Mouse (Mus musculus) left cerebral cortex, postnatal 10 days (tissue): ENCODE data around the gene Stim2. TPM values are rescaled to one million over a fixed set of nuclear protein-coding genes. Genes with fewer than 3 reads are reported as not detected.
A peak's percentile ranks its signal among the peaks of the same experiment; 100 is the strongest.

Experiments used
- DNase-seq, 2 experiments: peaks; one replicate each; pipeline ENCODE4 v3.0.0; 2021 to 2022; ENCODE audit warnings: low spot score in 2 of 2, mixed read lengths in 1 of 2; ENCODE audit errors: extremely low spot score in 1 of 2
- intact Hi-C: fragments of 180-260 bp; cut with DNase I; formaldehyde crosslinking; loops from one replicate; pipeline ENCODE4 v1.15.1; 2025
- total RNA-seq, 2 experiments: library from RNA; stranded (reverse); gene quantifications; 2 replicates each; pipeline ENCODE4 v1.2.3; 2021

Gene Stim2
- total RNA-seq, 2 experiments from 2014 or later = 43.9 to 52.0 TPM

DNA sequence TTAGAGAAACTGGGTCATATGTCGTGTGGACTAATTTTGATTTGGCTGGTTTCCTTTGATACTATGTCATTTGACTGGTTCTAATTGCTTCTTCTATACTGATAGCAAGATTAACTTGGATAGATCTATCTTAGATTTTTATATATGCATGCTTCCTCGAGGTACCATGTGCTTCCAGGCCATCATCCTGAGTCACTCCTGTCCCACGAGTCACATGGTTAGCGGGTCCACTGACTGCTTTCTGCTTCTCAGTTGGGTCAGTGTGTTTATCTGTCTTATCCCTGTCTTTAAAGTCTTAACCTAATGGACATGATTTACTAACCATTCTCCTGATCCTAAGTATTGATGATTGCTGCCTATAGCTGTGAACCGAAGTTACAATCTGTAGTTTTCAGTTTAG, 34.9 kb downstream of the Stim2 start:
- DNase-seq = no peak
- intact Hi-C loops = no loop called here

DNA sequence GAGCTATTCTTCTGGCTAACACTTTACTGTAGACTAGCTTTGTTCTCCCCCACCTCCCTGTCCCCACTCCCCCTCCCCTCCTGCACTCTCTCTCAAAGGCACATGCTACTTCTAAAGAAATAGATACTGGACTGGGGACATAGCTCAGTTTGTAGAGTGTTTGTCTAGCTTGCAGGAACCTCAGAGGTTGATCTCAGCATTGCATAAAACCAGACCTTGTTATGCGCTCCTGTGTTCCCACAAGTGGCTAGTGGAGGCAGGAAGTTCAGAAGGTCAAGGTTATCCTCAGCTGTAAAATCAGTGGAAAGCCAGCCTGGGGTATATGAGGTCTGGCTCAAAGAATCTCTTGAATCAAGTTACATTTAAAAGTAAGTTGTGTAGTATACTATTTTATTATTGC, 36.4 kb downstream of the Stim2 start:
- intact Hi-C loops = no loop called here
- no peak for DNase-seq

- intact Hi-C loops = no loop called here
- DNase-seq = no peak
Measured at GRCm38 (mm10) chr5:54038615-54039014, 40.3 kb downstream of the Stim2 start.

DNA sequence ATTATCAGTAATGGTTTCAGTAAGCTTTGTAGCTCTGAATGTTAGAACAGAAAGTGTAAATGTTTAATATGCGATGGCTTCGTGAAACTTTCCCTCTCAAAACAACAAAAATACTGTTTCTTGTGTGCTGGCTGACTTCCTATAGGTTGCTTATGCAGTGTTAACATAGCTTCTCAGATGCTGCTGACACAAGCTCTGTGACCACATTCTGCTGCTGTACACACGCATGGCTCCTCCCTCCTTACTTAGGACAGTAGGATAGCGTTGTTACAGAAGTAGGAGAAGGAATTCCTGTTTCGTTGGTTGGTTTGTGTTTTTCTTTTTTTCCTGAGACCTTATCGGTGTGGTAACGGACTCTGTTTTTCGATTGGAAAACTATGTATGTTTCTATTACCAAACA, 42.2 kb downstream of the Stim2 start:
- DNase-seq = no peak
- intact Hi-C loops = no loop called here

DNA sequence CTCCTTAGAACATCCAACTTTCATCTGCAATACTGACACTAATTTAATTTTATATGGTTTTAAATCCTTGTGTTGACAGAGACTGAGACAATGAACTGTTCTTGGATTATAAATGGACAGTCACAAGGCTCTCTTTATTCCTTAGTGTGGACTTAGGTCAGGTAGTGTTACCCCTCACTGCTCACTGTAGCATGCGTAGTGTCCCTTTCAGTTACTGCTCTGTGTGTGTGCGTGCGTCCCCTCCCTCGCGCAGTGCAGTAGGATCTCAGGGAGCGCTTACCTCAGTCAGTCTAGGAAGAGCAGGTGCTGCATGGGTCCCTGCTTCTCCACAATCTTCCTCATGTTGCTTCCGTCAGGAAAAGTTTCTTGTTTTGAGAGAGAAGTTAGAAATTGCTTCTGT, 43.7 kb downstream of the Stim2 start:
- intact Hi-C loops = no loop called here

DNA sequence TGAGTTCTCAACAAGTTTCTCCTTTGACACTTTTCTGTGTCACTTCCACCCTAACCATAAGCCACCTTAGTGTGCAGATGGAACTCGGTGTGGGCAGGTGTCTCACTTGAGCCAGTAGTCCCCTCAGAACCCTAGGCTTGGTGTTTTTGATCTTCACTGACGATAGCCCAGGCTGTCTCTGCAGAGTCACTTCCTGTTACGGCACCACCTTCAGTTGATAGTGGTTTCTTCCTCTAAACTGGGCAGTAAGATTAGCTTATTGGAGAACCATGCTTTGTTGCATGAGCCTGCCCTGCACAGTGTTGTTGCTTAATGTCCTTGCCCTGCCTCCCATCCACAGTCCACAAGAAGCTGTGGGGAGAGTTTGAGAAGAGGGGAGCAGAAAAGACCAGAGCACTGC, 47.2 kb downstream of the Stim2 start:
- intact Hi-C loops = no loop called here
- no peak for DNase-seq

More for the DNA sequence above, 43.7 kb downstream of the Stim2 start:
- DNase-seq = no peak

DNA sequence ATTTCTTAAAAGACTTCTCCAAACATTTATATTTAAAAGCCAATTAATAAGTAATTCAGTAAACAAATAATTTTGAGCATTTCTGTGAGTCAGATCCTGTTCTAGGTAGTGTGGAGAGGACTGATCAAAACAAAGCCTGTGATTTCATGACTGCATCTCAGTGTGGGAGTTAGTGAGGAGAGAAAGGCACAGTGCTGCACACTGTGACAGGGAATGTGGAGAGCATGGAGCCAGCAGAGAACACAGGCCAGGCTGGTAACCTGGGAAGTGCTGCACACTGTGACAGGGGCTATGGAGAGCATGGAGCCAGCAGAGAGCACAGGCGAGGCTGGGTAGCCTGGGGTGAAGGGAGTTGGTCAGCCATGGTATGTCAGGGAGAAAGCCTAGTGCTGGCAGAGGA, 48.1 kb downstream of the Stim2 start:
- DNase-seq = no peak
- intact Hi-C loops = no loop called here

DNA sequence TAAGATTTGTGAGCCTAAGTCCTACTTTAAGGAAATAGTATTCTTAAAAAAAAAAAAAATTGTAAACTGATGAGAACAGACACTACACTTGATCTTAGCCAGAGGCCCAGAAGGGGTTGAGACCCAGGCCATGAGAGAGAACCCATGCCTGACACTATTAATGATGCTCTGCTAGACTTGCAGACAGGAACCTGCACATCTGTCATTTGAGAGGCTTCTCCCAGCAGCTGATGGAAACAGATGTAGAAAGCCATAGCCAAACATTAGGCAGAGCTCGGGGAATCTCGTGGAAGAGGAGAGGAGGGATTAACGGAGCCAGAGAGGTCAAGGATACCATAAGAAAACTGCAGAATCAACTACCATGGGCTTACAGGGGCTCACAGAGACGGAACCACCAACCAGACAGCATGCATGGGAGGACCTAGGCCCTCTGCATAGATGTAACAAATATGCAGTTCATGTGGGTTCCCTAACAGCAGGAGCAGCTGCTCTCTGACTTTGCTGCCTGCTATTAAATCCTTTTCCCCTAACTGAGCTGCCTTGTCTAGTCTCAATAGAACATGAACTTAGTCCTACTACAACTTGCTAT, 50.9 kb downstream of the Stim2 start:
- intact Hi-C loops = no loop called here
- no peak for DNase-seq

DNA sequence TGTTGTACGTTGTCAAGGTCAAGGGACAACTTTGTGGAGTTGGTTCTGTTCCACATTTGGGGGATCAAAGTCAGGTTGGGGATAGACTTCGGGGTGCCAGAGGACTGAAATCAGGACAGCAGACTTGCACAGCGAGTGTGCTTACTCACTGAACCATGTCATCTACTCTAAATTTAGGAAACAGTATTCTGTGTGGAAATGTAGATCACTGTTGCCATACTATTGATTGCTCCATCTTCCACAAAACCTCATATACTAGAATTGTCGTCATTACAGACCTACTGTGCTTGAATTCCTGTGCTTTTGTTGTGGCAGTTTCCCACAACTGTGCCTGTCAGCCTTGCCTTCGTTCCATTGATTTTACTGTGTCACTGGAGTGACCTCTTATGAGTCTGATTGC, 51.6 kb downstream of the Stim2 start:
- intact Hi-C loops = no loop called here
- no peak for DNase-seq

GRCm38 (mm10) chr5:54051056-54051455, 52.8 kb downstream of the Stim2 start:
- peak in 1 of 2 experiments; percentile 37 for DNase-seq
- intact Hi-C loops = no loop called here

- intact Hi-C loops = no loop called here
- DNase-seq = no peak
Measured at GRCm38 (mm10) chr5:54052205-54052604, 53.9 kb downstream of the Stim2 start.

- no peak for DNase-seq
- intact Hi-C loops = no loop called here
Measured at GRCm38 (mm10) chr5:54053673-54054366, 55.5 kb downstream of the Stim2 start.

- no peak for DNase-seq
- intact Hi-C loops = no loop called here
Measured at GRCm38 (mm10) chr5:54056266-54056665, 58.0 kb downstream of the Stim2 start.

DNA sequence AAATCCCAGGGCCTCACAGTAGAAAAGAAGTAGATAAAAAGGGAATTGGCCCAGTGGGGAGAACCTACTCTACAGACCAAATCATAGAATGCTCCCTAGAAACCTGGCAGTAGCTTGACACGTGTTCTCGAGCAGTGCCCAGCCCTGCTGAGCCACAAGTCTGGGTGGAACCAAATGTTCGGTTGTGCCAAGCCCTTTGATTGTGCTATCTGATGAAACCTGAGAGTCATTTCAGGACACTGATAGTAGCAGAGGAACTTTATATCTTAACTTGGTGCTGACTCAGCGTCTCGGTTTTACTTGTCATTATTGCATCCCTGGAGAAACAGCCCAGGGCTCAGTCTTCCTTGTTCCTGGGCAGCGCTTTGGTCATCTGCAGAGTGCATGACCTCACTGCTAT, 61.7 kb downstream of the Stim2 start:
- intact Hi-C loops = no loop called here
- no peak for DNase-seq

- intact Hi-C loops = no loop called here
- no peak for DNase-seq
Measured at GRCm38 (mm10) chr5:54062079-54062478, 63.8 kb downstream of the Stim2 start.

DNA sequence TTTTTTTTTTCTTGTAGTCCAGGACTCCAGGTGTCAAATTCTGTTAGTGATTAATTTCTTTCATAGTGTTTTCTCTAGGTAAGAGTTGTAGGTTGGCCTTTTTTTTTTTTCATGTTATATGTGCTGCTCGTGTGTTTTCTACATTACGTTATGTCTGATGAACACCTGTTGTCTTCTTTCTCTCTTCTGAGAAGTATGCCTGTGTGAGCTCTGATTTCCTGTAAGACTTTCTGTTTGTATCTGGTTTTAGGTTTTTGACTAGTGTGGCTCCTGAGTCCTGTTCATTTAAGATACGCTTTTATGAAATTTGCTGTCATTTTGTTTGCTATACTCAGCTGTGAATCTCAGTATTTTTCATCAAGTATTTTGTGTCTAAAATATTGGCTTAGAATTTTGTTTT, 69.3 kb downstream of the Stim2 start:
- no peak for DNase-seq
- intact Hi-C loops = no loop called here

DNA sequence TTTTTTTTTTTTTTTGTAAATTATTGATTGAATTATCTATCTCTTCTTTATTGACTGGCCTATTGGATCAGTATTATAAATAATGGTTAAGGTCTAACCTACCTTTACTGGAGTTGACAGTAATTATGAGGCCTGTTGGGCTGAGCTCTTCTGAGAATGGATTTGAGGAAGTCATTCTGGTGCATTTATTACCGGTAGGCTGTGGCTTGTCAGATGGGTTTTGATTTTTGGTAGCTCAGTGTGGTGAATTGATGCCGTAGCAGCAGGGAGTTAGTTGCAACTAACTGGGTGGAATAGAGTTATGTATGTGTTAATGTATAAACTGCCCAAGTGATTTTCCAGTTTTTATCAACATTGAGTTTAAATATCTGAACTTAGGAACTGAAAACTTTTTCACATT, 72.2 kb downstream of the Stim2 start:
- no peak for DNase-seq
- intact Hi-C loops = no loop called here

- no peak for DNase-seq
- intact Hi-C loops = no loop called here
Measured at GRCm38 (mm10) chr5:54071288-54071687, 73.0 kb downstream of the Stim2 start.

DNA sequence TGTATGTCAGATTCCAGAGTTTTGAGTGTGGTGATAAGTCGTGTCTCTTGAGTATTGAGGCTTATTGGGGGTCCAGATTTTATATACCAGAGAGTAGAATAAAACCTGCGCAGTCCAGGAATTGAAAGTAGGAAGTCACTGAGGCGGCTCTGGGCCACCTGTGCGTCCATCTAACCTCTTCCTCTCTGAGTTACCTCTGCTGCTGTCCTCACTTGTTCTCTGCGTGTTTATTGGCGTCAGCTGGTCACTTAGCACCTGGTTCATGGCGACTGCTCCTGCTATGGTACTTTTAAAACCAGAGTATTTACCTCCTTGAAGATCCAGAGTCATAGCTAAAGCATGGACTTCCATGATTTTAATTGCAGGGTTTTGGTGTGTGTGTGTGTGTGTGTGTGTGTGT, 73.4 kb downstream of the Stim2 start:
- intact Hi-C loops = no loop called here
- no peak for DNase-seq

DNA sequence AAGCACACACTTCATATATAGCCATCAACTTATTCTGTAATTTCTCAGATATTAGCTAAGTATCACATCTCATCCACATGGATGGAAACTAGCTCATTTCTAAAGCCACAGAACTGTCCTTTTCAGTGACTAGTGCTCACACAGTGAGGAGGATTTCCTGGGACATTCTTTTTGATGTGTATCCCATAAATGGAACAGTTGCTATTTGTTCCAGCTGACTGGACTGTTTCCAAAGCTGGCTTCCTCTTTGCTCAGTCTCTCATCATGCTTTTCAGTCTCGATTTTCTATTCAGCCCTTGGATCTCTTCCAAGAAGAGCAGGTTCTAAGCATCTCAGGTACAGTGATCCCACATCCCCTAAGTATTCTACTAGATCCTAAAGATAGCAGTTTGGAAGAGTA, 75.0 kb downstream of the Stim2 start:
- DNase-seq = peak in 1 of 2 experiments; percentile 37
- intact Hi-C loops = no loop called here

GRCm38 (mm10) chr5:54079997-54080396, 81.7 kb downstream of the Stim2 start:
- intact Hi-C loops = no loop called here
- no peak for DNase-seq
